Mouse (Mus musculus) lung, postnatal 0 days (tissue): ENCODE measurements around the gene Tmem178b. TPM values are rescaled to one million over a fixed set of nuclear protein-coding genes. Genes with fewer than 3 reads are reported as not detected.

Experiments used
- ATAC-seq: fragments of 200-750 bp; cut with Nextera tagmentation; 2 replicates; pipeline ENCODE4 v1.8.0; 2017; ENCODE audit warnings: moderate library complexity
- DNase-seq: peaks from one replicate; pipeline ENCODE4 v3.0.0-alpha.2; 2016; ENCODE audit warnings: low spot score
- H3K27ac ChIP-seq: fragments of 300-500 bp; sonication (generic); 2 replicates; pipeline ENCODE4 v1.5.1; 2014; ENCODE audit warnings: antibody characterized with exemption, mild to moderate bottlenecking, low read length, mixed read lengths
- H3K27me3 ChIP-seq: fragments of 300-500 bp; sonication (generic); replicated peaks from 2 replicates; pipeline ENCODE4 v1.6.1; 2014; ENCODE audit warnings: low read length, mixed read lengths; ENCODE audit not compliant: insufficient read depth
- H3K36me3 ChIP-seq: fragments of 300-500 bp; sonication (generic); 2 replicates; pipeline ENCODE4 v1.6.1; 2014; ENCODE audit warnings: low read length, mixed read lengths; ENCODE audit not compliant: insufficient read depth
- H3K4me1 ChIP-seq: fragments of 300-500 bp; sonication (generic); 2 replicates; pipeline ENCODE4 v1.6.1; 2014; ENCODE audit warnings: antibody characterized with exemption, low read depth, low read length, mixed read lengths; ENCODE audit not compliant: insufficient read depth
- H3K4me2 ChIP-seq: fragments of 300-500 bp; sonication (generic); replicated peaks from 2 replicates; pipeline ENCODE4 v1.6.1; 2014; ENCODE audit warnings: low read depth, mild to moderate bottlenecking, low read length, moderate library complexity, mixed read lengths
- H3K4me3 ChIP-seq: fragments of 300-500 bp; sonication (generic); 2 replicates; pipeline ENCODE4 v1.5.1; 2014; ENCODE audit warnings: low read depth, low read length
- H3K9ac ChIP-seq: fragments of 300-500 bp; sonication (generic); replicated peaks from 2 replicates; pipeline ENCODE4 v1.6.1; 2014; ENCODE audit warnings: low read depth, mild to moderate bottlenecking
- H3K9me3 ChIP-seq: fragments of 300-500 bp; sonication (generic); 2 replicates; pipeline ENCODE4 v1.6.1; 2016; ENCODE audit warnings: low read length, mixed read lengths
- CTCF ChIP-seq: IDR thresholded peaks from 2 replicates; pipeline ENCODE4 v1.5.1; 2016; ENCODE audit warnings: antibody characterized with exemption, mild to moderate bottlenecking
- EP300 ChIP-seq: IDR thresholded peaks from 2 replicates; pipeline ENCODE4 v1.6.1; 2016; ENCODE audit warnings: antibody characterized with exemption, mild to moderate bottlenecking, control low read depth
- WGBS: fragments of 180-500 bp; shearing (Covaris S2); extraction: QIAGEN DNeasy Blood & Tissue Kit; methylation state at CpG from one replicate; pipeline ENCODE4 v1.1.7; 2014; 5-methylcytosine and 5-hydroxymethylcytosine counted together
- polyA plus RNA-seq: library from polyadenylated mRNA; unstranded; fragments of >200 nt; fragmentation: Nextera tagmentation; extraction: Ambion mirVana; gene quantifications from 2 replicates; pipeline ENCODE4 v1.2.1, GENCODE M21; 2015

The Tmem178b gene
- polyA plus RNA-seq, 1 experiment from 2014 or later, result 0.10 TPM

DNA sequence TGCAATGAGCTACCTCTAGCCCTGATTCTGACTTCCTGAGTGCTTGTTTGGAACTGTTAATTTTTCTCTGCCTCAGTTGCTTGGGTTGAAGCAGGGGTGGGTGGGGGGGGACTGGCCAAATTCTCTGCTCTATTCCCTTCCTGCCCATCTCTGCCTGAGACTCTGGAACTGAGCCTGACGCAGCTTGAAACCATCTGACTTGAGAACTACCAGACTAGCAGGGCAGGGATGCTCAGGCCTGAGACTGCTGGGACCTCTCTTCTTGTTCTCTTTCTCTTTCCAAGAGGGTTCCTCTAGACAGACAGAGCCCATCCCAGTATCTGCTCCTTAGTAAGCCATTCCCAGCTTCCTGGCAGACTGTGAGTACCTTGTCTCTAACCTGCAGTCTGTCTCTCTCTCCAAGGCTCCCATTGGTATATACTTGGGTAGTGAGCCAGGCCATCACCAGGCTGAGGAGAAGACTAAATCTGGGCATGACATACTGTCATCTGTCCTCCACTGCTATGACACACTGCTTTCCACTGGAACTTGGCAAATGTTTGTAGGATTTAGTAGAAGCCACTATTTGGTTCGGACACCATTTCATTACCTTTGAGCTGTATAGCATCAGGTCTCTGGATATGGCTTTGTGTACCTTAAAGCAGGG lies 42.7 kb downstream of the Tmem178b start:
- WGBS, result 74% methylated on average over 2 of the region's 2 CpGs
- Histone ChIP-seq H3K27me3 (no peaks in the 10 kb centered on the region), H3K36me3 (no peaks in the 10 kb centered on the region), H3K4me2 (no peak overlapping the region), H3K9me3 (no peaks in the 10 kb centered on the region), H3K27ac (no peak overlapping the region), H3K4me1 (no peaks in the 10 kb centered on the region), H3K4me3 (no peak overlapping the region), H3K9ac (no peak overlapping the region)
- no peak for ATAC-seq
- no peak for DNase-seq
- no peak for TF ChIP-seq EP300
- no peak for TF ChIP-seq CTCF

DNA sequence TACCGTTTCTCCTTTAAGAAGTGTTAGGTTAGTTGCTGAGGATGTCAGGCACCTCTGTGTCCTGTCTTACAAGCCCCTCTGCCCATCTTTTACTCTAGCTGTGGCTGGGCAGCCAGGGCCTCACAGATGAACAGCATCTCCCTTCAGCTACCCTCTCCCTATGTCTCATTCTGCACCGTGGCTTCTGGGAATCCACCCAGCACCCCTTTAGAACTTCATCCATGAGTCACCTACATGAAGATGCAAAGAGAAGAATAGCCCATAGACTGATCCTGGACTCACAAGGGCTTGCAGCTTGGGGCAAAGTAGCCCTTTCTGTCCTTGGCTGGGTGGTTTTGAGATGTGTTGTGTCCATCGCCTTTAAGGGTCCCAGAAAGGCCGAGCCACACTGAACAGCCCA lies 43.4 kb downstream of the Tmem178b start:
- H3K36me3 ChIP-seq, result no peaks in the 10 kb centered on the region
- no peak for ATAC-seq
- H3K9me3 ChIP-seq, result no peaks in the 10 kb centered on the region
- no peak for TF ChIP-seq EP300
- TF ChIP-seq CTCF, result no peak
- H3K27me3 ChIP-seq, result no peaks in the 10 kb centered on the region
- no peak overlapping the region for H3K27ac ChIP-seq
- 85% methylated on average over 4 of the region's 4 CpGs for WGBS
- DNase-seq, result no peak
- no peak overlapping the region for H3K4me3 ChIP-seq
- no peaks in the 10 kb centered on the region for H3K4me1 ChIP-seq
- H3K9ac ChIP-seq, result no peak overlapping the region
- H3K4me2 ChIP-seq, result no peak overlapping the region

DNA sequence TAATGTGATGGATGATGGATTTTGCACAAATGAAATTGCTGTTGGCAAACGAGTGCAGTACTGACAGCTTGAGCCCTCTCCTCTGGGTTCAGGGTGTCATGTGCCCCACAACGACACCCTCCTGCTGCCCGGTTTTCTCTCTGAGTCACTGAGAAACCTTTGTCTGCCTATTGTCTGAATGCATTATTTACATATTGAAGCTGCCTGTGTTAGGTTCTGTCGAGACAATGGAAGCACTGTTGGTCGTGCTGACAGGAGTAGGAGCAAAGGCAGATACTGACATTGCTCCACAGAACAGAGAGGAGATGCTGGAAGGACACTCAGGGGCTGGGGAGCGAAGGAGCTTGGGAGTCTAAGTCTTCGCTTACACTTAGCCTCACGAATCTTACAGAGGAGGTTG lies 44.2 kb downstream of the Tmem178b start:
- Histone ChIP-seq H3K36me3 (no peaks in the 10 kb centered on the region), H3K4me3 (no peak overlapping the region), H3K9me3 (no peaks in the 10 kb centered on the region), H3K27ac (no peak overlapping the region), H3K27me3 (no peaks in the 10 kb centered on the region), H3K9ac (no peak overlapping the region), H3K4me1 (no peaks in the 10 kb centered on the region), H3K4me2 (no peak overlapping the region)
- DNase-seq, result no peak
- no peak for TF ChIP-seq EP300
- no peak for TF ChIP-seq CTCF
- 44% methylated on average over 8 of the region's 8 CpGs for WGBS
- no peak for ATAC-seq

DNA sequence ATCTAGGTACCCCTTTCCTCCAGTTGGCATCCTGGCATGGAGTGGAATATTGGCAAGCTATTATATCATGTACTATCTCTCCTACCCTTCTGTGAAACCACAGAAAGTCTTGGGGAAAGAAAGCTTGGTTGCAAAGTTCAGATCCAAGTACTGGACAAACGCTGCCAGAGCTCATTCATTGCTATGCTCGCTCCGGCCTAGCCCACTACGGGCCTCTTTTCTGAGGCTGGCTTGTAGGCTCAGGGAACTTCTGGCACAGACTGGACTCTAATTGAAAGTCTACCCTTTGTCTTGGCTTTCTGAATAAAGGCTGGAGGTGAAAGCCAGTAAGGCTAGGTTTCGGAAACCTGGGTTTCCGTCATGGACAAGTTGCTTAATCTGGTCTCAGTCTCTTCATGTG lies 44.7 kb downstream of the Tmem178b start:
- Histone ChIP-seq H3K4me1 (no peaks in the 10 kb centered on the region), H3K9ac (no peak overlapping the region), H3K9me3 (no peaks in the 10 kb centered on the region), H3K27ac (no peak overlapping the region), H3K4me3 (no peak overlapping the region), H3K4me2 (no peak overlapping the region), H3K36me3 (no peaks in the 10 kb centered on the region), H3K27me3 (no peaks in the 10 kb centered on the region)
- TF ChIP-seq CTCF (no peak), EP300 (no peak)
- ATAC-seq, result no peak
- DNase-seq, result no peak
- 93% methylated on average over 6 of the region's 6 CpGs for WGBS

DNA sequence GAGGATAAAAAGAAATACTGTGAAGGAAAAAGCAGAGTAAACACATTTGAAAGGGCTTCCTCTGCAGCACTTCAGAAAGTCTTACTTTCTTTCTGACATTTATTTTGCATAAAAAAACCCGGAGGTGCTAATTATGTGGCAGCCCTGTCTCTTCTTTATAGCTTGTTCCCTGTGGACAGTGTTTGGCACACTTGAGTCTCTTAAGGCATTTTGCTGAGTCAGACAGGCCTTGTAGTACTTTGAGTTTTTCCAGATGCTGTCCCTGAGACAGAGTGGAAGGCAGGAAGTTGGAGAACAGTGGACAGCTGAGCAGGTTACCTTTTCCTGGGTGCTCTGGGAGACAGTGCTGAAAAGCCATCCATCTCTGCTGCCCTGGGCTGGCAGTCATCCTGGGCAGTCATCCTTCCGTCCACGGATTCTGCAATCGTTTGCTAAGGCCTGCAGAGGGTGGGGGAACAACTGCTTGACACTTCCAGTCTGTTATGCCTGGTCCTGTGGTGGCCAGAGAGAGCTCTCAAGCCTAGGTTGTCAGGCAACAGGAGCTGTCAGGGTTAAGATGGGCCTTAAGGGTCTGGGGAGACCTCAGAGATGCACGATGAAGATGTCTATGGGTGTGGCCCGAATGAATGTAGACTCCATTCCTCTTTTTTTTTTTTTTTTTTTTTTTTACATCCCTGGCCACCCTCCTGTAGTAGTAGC lies 46.1 kb downstream of the Tmem178b start:
- H3K9me3 ChIP-seq, result no peaks in the 10 kb centered on the region
- no peak overlapping the region for H3K4me2 ChIP-seq
- 62% methylated on average over 6 of the region's 6 CpGs for WGBS
- H3K4me3 ChIP-seq, result no peak overlapping the region
- no peaks in the 10 kb centered on the region for H3K4me1 ChIP-seq
- DNase-seq (peak; percentile 11), ATAC-seq (no peak)
- no peaks in the 10 kb centered on the region for H3K36me3 ChIP-seq
- H3K9ac ChIP-seq, result no peak overlapping the region
- H3K27me3 ChIP-seq, result no peaks in the 10 kb centered on the region
- no peak overlapping the region for H3K27ac ChIP-seq
- TF ChIP-seq CTCF (no peak), EP300 (no peak)

DNA sequence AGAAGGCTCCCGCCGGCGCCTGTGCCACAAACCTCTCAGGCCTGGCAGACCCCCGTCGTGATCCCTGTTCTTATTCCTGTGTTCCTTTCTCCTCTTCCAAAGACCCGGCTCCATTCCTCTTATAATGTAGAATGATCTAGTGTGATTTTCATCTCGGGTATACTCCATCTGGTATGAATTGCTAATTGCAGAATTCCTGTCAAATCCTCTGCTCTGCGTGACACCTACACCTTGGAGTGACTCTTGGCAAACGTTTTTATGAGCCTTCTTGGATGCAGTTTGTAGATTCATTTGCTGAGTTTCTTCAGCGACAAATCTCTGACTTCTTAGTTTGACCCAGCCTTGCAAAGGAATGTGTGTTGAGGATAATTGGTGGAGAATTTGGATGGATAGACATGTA lies 53.4 kb downstream of the Tmem178b start:
- Histone ChIP-seq H3K4me2 (no peak overlapping the region), H3K4me3 (no peak overlapping the region), H3K9ac (no peak overlapping the region), H3K9me3 (no peaks in the 10 kb centered on the region), H3K27me3 (no peaks in the 10 kb centered on the region), H3K27ac (no peak overlapping the region), H3K4me1 (no peaks in the 10 kb centered on the region), H3K36me3 (no peaks in the 10 kb centered on the region)
- no peak for TF ChIP-seq EP300
- TF ChIP-seq CTCF, result no peak
- 84% methylated on average over 10 of the region's 10 CpGs for WGBS
- DNase-seq, result no peak
- ATAC-seq, result no peak

DNA sequence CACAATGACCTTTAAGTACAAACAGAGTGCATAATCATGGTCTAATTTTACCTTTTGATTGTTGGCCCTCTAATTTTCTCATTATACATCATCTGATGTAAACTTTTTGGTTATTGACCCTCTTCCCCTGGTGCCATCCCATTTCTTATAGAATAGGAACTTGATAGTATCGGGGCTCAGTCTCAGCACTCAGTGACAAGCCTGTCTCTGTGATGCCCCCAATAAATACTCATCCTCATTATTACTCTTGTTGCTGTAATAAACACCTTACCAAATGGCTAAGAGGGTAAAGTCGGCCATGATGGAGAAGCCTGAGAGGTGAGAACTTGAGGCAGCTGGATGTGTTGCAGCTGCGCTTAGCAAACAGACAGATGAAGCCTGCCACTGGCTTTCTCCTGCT lies 63.5 kb downstream of the Tmem178b start:
- Histone ChIP-seq H3K27ac (no peak overlapping the region), H3K36me3 (no peaks in the 10 kb centered on the region), H3K4me2 (no peak overlapping the region), H3K4me1 (no peaks in the 10 kb centered on the region), H3K27me3 (no peaks in the 10 kb centered on the region), H3K9me3 (no peaks in the 10 kb centered on the region), H3K4me3 (no peak overlapping the region), H3K9ac (no peak overlapping the region)
- TF ChIP-seq EP300 (no peak), CTCF (no peak)
- DNase-seq (no peak), ATAC-seq (no peak)
- WGBS, result 63% methylated on average over 3 of the region's 3 CpGs
